Mouse (Mus musculus) heart, adult 9 months (tissue): ENCODE measurements around the gene Smox.

Source experiments
- DNase-seq, 2 experiments: peaks; one replicate each; pipeline ENCODE4 v3.0.0; 2022; ENCODE audit warnings: low spot score in 2 of 2

Smox gene

GRCm38 (mm10) chr2:131552736-131553400 lies 61.6 kb downstream of the Smox start:
- peak in 1 of 2 experiments; percentile 25 for DNase-seq

GRCm38 (mm10) chr2:131557896-131558295 lies 66.6 kb downstream of the Smox start:
- no peak for DNase-seq

- DNase-seq = no peak
These were observed 69.1 kb downstream of the Smox start for GRCm38 (mm10) chr2:131560205-131560919.

GRCm38 (mm10) chr2:131561344-131561870 lies 70.1 kb downstream of the Smox start:
- no peak for DNase-seq

GRCm38 (mm10) chr2:131561891-131562585 lies 70.7 kb downstream of the Smox start, which contains the start of gene Adra1d:
Gene Adra1d (minus strand): TSS chr2:131562283.
- no peak for DNase-seq

DNA sequence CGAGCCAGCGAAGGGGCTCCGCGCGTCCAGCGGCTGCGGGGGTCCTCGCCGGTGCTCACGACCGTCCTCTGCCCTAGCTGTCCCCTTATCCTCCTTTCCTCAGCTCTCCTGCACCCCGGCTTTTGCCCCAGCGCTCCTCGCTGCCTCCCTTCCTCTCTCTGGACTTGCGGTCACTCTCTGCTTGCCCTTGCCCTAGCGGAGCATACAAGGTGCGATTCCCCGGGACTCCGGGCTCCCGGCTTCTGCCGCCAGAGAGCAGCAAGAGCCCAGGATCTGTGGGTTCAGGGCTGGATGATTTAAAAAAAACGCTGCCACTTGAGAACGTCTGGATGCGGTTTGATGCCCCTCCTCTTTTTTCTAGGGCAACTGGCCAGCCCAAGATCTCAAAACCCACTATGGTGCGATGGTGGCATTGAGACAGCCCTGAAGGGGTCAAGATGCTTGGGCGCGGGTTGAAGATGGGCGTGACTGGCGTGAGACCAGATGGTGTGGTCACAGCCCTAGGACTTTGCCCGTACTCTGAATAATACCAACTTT lies 71.4 kb downstream of the Smox start:
- DNase-seq = peak; percentile 42 to 69
